Mouse (Mus musculus) heart, embryonic 11.5 days (tissue): ENCODE data around the gene Actr3. TPM values are rescaled to one million over a fixed set of nuclear protein-coding genes. Genes with fewer than 3 reads are reported as not detected.

ENCODE experiments used
- ATAC-seq: fragments of 200-750 bp; cut with Nextera tagmentation; replicated peaks from 2 replicates; pipeline ENCODE4 v1.8.0; 2017; ENCODE audit warnings: moderate library complexity; ENCODE audit not compliant: insufficient number of reproducible peaks, low FRiP score, low TSS enrichment
- H3K27ac ChIP-seq: fragments of 300-500 bp; sonication (generic); 2 replicates; pipeline ENCODE4 v1.5.1; 2014; ENCODE audit warnings: mild to moderate bottlenecking, low read depth, low read length
- H3K27me3 ChIP-seq: fragments of 300-500 bp; sonication (generic); 2 replicates; pipeline ENCODE4 v1.6.1; 2014; ENCODE audit warnings: mild to moderate bottlenecking, low read length, mixed read lengths; ENCODE audit not compliant: control insufficient read depth, insufficient read depth
- H3K36me3 ChIP-seq: fragments of 300-500 bp; sonication (generic); 2 replicates; pipeline ENCODE4 v1.6.1; 2014; ENCODE audit warnings: mild to moderate bottlenecking, low read length, moderate library complexity, mixed read lengths; ENCODE audit not compliant: control insufficient read depth, insufficient read depth
- H3K4me1 ChIP-seq: fragments of 300-500 bp; sonication (generic); 2 replicates; pipeline ENCODE4 v1.6.1; 2014; ENCODE audit warnings: low read length; ENCODE audit not compliant: control insufficient read depth, insufficient read depth
- H3K4me2 ChIP-seq: fragments of 300-500 bp; sonication (generic); 2 replicates; pipeline ENCODE4 v1.6.1; 2014; ENCODE audit warnings: mild to moderate bottlenecking, moderate library complexity
- H3K4me3 ChIP-seq: fragments of 300-500 bp; sonication (generic); 2 replicates; pipeline ENCODE4 v1.5.1; 2014; ENCODE audit warnings: low read depth, low read length
- H3K9ac ChIP-seq: fragments of 300-500 bp; sonication (generic); 2 replicates; pipeline ENCODE4 v1.6.1; 2014; ENCODE audit warnings: mild to moderate bottlenecking, low read depth, low read length, moderate library complexity
- H3K9me3 ChIP-seq: fragments of 300-500 bp; sonication (generic); replicated peaks from 2 replicates; pipeline ENCODE4 v1.6.1; 2016; ENCODE audit warnings: low read length; ENCODE audit not compliant: control insufficient read depth
- WGBS: fragments of 180-500 bp; shearing (Covaris S2); extraction: QIAGEN DNeasy Blood & Tissue Kit; methylation state at CpG from one replicate; pipeline ENCODE4 v1.1.7; 2014; ENCODE audit not compliant: insufficient replicate concordance; 5-methylcytosine and 5-hydroxymethylcytosine counted together
- polyA plus RNA-seq: library from polyadenylated mRNA; unstranded; fragments of >200 nt; fragmentation: Nextera tagmentation; extraction: Ambion mirVana; gene quantifications from 2 replicates; pipeline ENCODE4 v1.2.1, GENCODE M21; 2014

Gene Actr3
- polyA plus RNA-seq, 1 experiment from 2014 or later = 286 TPM

- whole genome bisulfite sequencing = 76% methylated on average over 4 of the region's 4 CpGs
- Histone ChIP-seq H3K36me3 (no peaks in the 10 kb centered on the region), H3K4me1 (no peaks in the 10 kb centered on the region), H3K4me3 (no peak overlapping the region), H3K9ac (no peak overlapping the region), H3K27ac (no peak overlapping the region), H3K4me2 (no peak overlapping the region), H3K27me3 (no peaks in the 10 kb centered on the region), H3K9me3 (no peaks in the 10 kb centered on the region)
- no peak for ATAC-seq
Observed at GRCm38 (mm10) chr1:125470805-125471648, 35.5 kb upstream of the Actr3 start.

- Histone ChIP-seq H3K27ac (no peak overlapping the region), H3K36me3 (no peaks in the 10 kb centered on the region), H3K4me1 (no peaks in the 10 kb centered on the region), H3K4me3 (no peak overlapping the region), H3K9ac (no peak overlapping the region), H3K4me2 (no peak overlapping the region), H3K9me3 (no peaks in the 10 kb centered on the region), H3K27me3 (no peaks in the 10 kb centered on the region)
- 88% methylated on average over 4 of the region's 4 CpGs for WGBS
- no peak for ATAC-seq
Observed at GRCm38 (mm10) chr1:125467936-125468335, 32.4 kb upstream of the Actr3 start.

GRCm38 (mm10) chr1:125466621-125467257 is 31.2 kb upstream of the Actr3 start:
- H3K36me3 ChIP-seq = no peaks in the 10 kb centered on the region
- no peaks in the 10 kb centered on the region for H3K9me3 ChIP-seq
- no peak for ATAC-seq
- H3K4me1 ChIP-seq = no peaks in the 10 kb centered on the region
- H3K4me3 ChIP-seq = no peak overlapping the region
- no peak overlapping the region for H3K9ac ChIP-seq
- no peak overlapping the region for H3K27ac ChIP-seq
- H3K27me3 ChIP-seq = no peaks in the 10 kb centered on the region
- H3K4me2 ChIP-seq = no peak overlapping the region
- 57% methylated on average over 10 of the region's 10 CpGs for WGBS

- Histone ChIP-seq H3K27ac (no peak overlapping the region), H3K9ac (no peak overlapping the region), H3K4me3 (no peak overlapping the region), H3K4me1 (no peaks in the 10 kb centered on the region), H3K4me2 (no peak overlapping the region), H3K27me3 (no peaks in the 10 kb centered on the region), H3K36me3 (no peaks in the 10 kb centered on the region), H3K9me3 (no peaks in the 10 kb centered on the region)
- WGBS = 79% methylated on average over 4 of the region's 4 CpGs
- ATAC-seq = no peak
Observed at GRCm38 (mm10) chr1:125464011-125464410, 28.5 kb upstream of the Actr3 start.

- Histone ChIP-seq H3K9ac (no peak overlapping the region), H3K9me3 (no peaks in the 10 kb centered on the region), H3K36me3 (no peaks in the 10 kb centered on the region), H3K4me1 (no peaks in the 10 kb centered on the region), H3K27me3 (no peaks in the 10 kb centered on the region), H3K4me2 (no peak overlapping the region), H3K4me3 (no peak overlapping the region), H3K27ac (no peak overlapping the region)
- WGBS = 63% methylated on average over 2 of the region's 2 CpGs
- no peak for ATAC-seq
Observed at GRCm38 (mm10) chr1:125463349-125463748, 27.8 kb upstream of the Actr3 start.

GRCm38 (mm10) chr1:125462917-125463316 is 27.4 kb upstream of the Actr3 start:
- no peak overlapping the region for H3K4me2 ChIP-seq
- no peak overlapping the region for H3K27ac ChIP-seq
- ATAC-seq = no peak
- no peaks in the 10 kb centered on the region for H3K9me3 ChIP-seq
- no peaks in the 10 kb centered on the region for H3K27me3 ChIP-seq
- no peak overlapping the region for H3K9ac ChIP-seq
- H3K36me3 ChIP-seq = no peaks in the 10 kb centered on the region
- no peaks in the 10 kb centered on the region for H3K4me1 ChIP-seq
- H3K4me3 ChIP-seq = no peak overlapping the region
- WGBS = 84% methylated on average over 1 of the region's 1 CpGs

GRCm38 (mm10) chr1:125458531-125458930 is 23.0 kb upstream of the Actr3 start:
- no peak overlapping the region for H3K27ac ChIP-seq
- no peaks in the 10 kb centered on the region for H3K4me1 ChIP-seq
- ATAC-seq = no peak
- no peaks in the 10 kb centered on the region for H3K27me3 ChIP-seq
- H3K4me2 ChIP-seq = no peak overlapping the region
- no peak overlapping the region for H3K9ac ChIP-seq
- H3K4me3 ChIP-seq = no peak overlapping the region
- H3K9me3 ChIP-seq = no peaks in the 10 kb centered on the region
- H3K36me3 ChIP-seq = no peaks in the 10 kb centered on the region
- 45% methylated on average over 5 of the region's 5 CpGs for WGBS

GRCm38 (mm10) chr1:125455128-125455527 is 19.6 kb upstream of the Actr3 start:
- Histone ChIP-seq H3K9ac (no peak overlapping the region), H3K4me1 (no peaks in the 10 kb centered on the region), H3K36me3 (no peaks in the 10 kb centered on the region), H3K4me2 (no peak overlapping the region), H3K27ac (no peak overlapping the region), H3K4me3 (no peak overlapping the region), H3K27me3 (no peaks in the 10 kb centered on the region), H3K9me3 (no peaks in the 10 kb centered on the region)
- no peak for ATAC-seq
- WGBS = 64% methylated on average over 2 of the region's 2 CpGs
